ENCODE assay signal across 16 mouse cellular contexts in the genomic region with DNA sequence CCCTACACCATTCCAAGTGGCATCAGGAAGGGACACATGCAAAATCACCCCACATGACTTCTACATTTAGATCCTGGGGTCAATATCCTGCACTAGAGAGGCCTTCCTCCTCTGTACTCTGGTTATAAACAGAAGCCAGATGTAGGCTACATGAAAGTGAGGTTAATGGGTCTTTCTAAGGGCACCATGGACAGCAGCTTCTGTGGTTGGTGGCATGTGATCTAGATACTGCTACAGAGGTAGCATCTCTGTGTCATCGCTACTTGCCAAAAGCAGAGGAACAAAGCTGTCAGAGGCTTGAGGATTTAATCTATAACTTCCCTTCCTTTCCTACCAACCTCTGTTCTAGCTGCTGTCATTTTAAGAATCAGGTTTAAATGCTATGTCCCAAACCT.
DNase-seq lines count a peak whose midpoint lies in the region; ATAC-seq and TF ChIP-seq lines count a peak whose summit lies in the region.
"Had no signal": no experiment of that assay in that cellular context is flagged by ENCODE, and none has a peak within 500 bp of the region (broad histone marks: within the 10 kb centered on the region; RNA-seq: fewer than 3 reads in every experiment).

No protein-coding gene starts in this region.

- peaks cover 7% of the 10 kb centered on the region for H3K4me1 ChIP-seq in hindbrain, embryonic 15.5 days (replicated peaks)
- H3K4me1 ChIP-seq in hindbrain, embryonic 12.5 days, result no peaks in the 10 kb centered on the region
- H3K4me1 ChIP-seq in midbrain, embryonic 16.5 days (ENCODE audit: control insufficient read depth, insufficient read depth, low read length), result peaks cover 3% of the 10 kb centered on the region
- H3K4me1 ChIP-seq in midbrain, postnatal 0 days (ENCODE audit: insufficient read depth, low read length), result 0 out of 2 replicates have a peak, but pooled peaks cover 3% of the 10 kb centered on the region
- H3K4me1 ChIP-seq in MEL (ENCODE audit: control insufficient read depth in 1 of 2, insufficient read depth in 2 of 2, low read length in 2 of 2), result peaks cover 0 to 6% of the 10 kb centered on the region in 2 experiments; a peak in 2 of 4 replicates
- H3K4me1 ChIP-seq: embryonic facial prominence, embryonic 12.5 days; heart, embryonic 10.5 days; heart, embryonic 15.5 days; liver, embryonic 15.5 days had no signal

- H3K4me2 ChIP-seq in hindbrain, embryonic 15.5 days, result no peak overlapping the region
- no peak overlapping the region for H3K4me2 ChIP-seq in hindbrain, embryonic 12.5 days (replicated peaks)
- H3K4me2 ChIP-seq in midbrain, embryonic 16.5 days (ENCODE audit: low read length), result no peak overlapping the region
- no peak overlapping the region for H3K4me2 ChIP-seq in midbrain, postnatal 0 days (ENCODE audit: low read depth, low read length, poor library complexity, severe bottlenecking)
- H3K4me2 ChIP-seq: embryonic facial prominence, embryonic 12.5 days; heart, embryonic 15.5 days; kidney, embryonic 15.5 days; limb, embryonic 12.5 days; liver, embryonic 15.5 days had no signal

- H3K4me3 ChIP-seq in hindbrain, embryonic 15.5 days, result no peak overlapping the region
- no peak overlapping the region for H3K4me3 ChIP-seq in hindbrain, embryonic 12.5 days
- no peak overlapping the region for H3K4me3 ChIP-seq in midbrain, embryonic 16.5 days (ENCODE audit: low read depth, low read length)
- H3K4me3 ChIP-seq in midbrain, postnatal 0 days (ENCODE audit: low read depth, low read length), result no peak overlapping the region
- H3K4me3 ChIP-seq in MEL (ENCODE audit: control insufficient read depth in 1 of 2, insufficient read depth in 1 of 2, low read depth in 2 of 2, low read length in 2 of 2), result no peak overlapping the region
- H3K4me3 ChIP-seq: embryonic facial prominence, embryonic 12.5 days; gastrocnemius, adult 2 months; heart, embryonic 10.5 days; heart, embryonic 15.5 days; kidney, embryonic 15.5 days; limb, embryonic 12.5 days; liver, embryonic 15.5 days; megakaryocyte, embryonic 14.5 days had no signal

- no peaks in the 10 kb centered on the region for H3K9me3 ChIP-seq in hindbrain, embryonic 15.5 days
- H3K9me3 ChIP-seq in hindbrain, embryonic 12.5 days (replicated peaks), result no peaks in the 10 kb centered on the region
- no peaks in the 10 kb centered on the region for H3K9me3 ChIP-seq in midbrain, embryonic 16.5 days (replicated peaks; ENCODE audit: control insufficient read depth, low read length, poor library complexity, severe bottlenecking)
- no peaks in the 10 kb centered on the region for H3K9me3 ChIP-seq in midbrain, postnatal 0 days (ENCODE audit: low read length)
- no peaks in the 10 kb centered on the region for H3K9me3 ChIP-seq in MEL (replicated peaks; ENCODE audit: insufficient read depth, low read length)
- H3K9me3 ChIP-seq: embryonic facial prominence, embryonic 12.5 days; G1E; heart, embryonic 10.5 days; heart, embryonic 15.5 days; kidney, embryonic 15.5 days; limb, embryonic 12.5 days; liver, embryonic 15.5 days; megakaryocyte, embryonic 14.5 days had no signal

- no peaks in the 10 kb centered on the region for H3K27me3 ChIP-seq in hindbrain, embryonic 15.5 days
- H3K27me3 ChIP-seq in hindbrain, embryonic 12.5 days, result no peaks in the 10 kb centered on the region; the same call in 1 of the 2 replicates
- H3K27me3 ChIP-seq in midbrain, embryonic 16.5 days (ENCODE audit: control insufficient read depth, insufficient read depth, low read depth, low read length), result no peaks in the 10 kb centered on the region
- no peaks in the 10 kb centered on the region for H3K27me3 ChIP-seq in midbrain, postnatal 0 days (ENCODE audit: insufficient read depth, low read length)
- H3K27me3 ChIP-seq in MEL (ENCODE audit: control insufficient read depth in 1 of 2, insufficient read depth in 2 of 2, low read length in 2 of 2), result no peaks in the 10 kb centered on the region
- H3K27me3 ChIP-seq: embryonic facial prominence, embryonic 12.5 days; heart, embryonic 15.5 days; kidney, embryonic 15.5 days; limb, embryonic 12.5 days; liver, embryonic 15.5 days had no signal

- no peak for TF ChIP-seq POLR2A in MEL (IDR thresholded peaks at IDR 0.05; ENCODE audit: control insufficient read depth in 1 of 2, insufficient read depth in 1 of 2, low read depth in 1 of 2, low read length in 2 of 2, poor library complexity in 1 of 2)

- no peak for DNase-seq in midbrain, postnatal 0 days (ENCODE audit: low spot score)
- peak; percentile 46 for DNase-seq in MEL (ENCODE audit: low read depth, low spot score)

- no peak for TF ChIP-seq RAD21 in MEL (IDR thresholded peaks at IDR 0.05; ENCODE audit: low read depth, low read length)

- ATAC-seq in hindbrain, embryonic 15.5 days (ENCODE audit: low FRiP score, low read depth), result peak; percentile 13; the same call in 1 of the 2 replicates
- no peak for ATAC-seq in hindbrain, embryonic 12.5 days (ENCODE audit: low FRiP score)
- ATAC-seq in midbrain, embryonic 16.5 days, result 0 out of 2 replicates have a peak, but pooled peaks have one; percentile 54
- ATAC-seq in midbrain, postnatal 0 days (ENCODE audit: low FRiP score), result no peak
- ATAC-seq in megakaryocyte progenitor cell, adult 5-6 weeks (replicated peaks; ENCODE audit: poor library complexity), result peak; percentile 37; the same call in 1 of the 2 replicates
- ATAC-seq in cerebellum, adult (ENCODE audit: insufficient number of reproducible peaks, low FRiP score, low TSS enrichment), result no peak

- no peak for TF ChIP-seq CTCF in midbrain, postnatal 0 days (IDR thresholded peaks at IDR 0.05)
- no peak for TF ChIP-seq CTCF in MEL (IDR thresholded peaks at IDR 0.05 in 2 of 3, conservative IDR thresholded peaks at IDR 0.05 in 1 of 3; ENCODE audit: control insufficient read depth in 1 of 3, insufficient read depth in 1 of 3, low read depth in 2 of 3, low read length in 3 of 3, poor library complexity in 1 of 3, severe bottlenecking in 1 of 3)

- H3K27ac ChIP-seq in hindbrain, embryonic 15.5 days (replicated peaks), result no peak overlapping the region
- no peak overlapping the region for H3K27ac ChIP-seq in hindbrain, embryonic 12.5 days
- H3K27ac ChIP-seq in midbrain, embryonic 16.5 days (ENCODE audit: low read length), result no peak overlapping the region
- H3K27ac ChIP-seq in midbrain, postnatal 0 days (ENCODE audit: low read depth, low read length), result no peak overlapping the region
- no peak overlapping the region for H3K27ac ChIP-seq in MEL (ENCODE audit: control insufficient read depth, low read depth, low read length)
- H3K27ac ChIP-seq: embryonic facial prominence, embryonic 12.5 days; gastrocnemius, adult 2 months; heart, embryonic 10.5 days; heart, embryonic 15.5 days; kidney, embryonic 15.5 days; limb, embryonic 12.5 days; liver, embryonic 15.5 days had no signal

- H3K9ac ChIP-seq in hindbrain, embryonic 15.5 days, result no peak overlapping the region
- no peak overlapping the region for H3K9ac ChIP-seq in hindbrain, embryonic 12.5 days
- H3K9ac ChIP-seq in midbrain, embryonic 16.5 days (ENCODE audit: low read depth, low read length), result no peak overlapping the region
- H3K9ac ChIP-seq in midbrain, postnatal 0 days (replicated peaks; ENCODE audit: low read length, poor library complexity, severe bottlenecking), result no peak overlapping the region
- no peak overlapping the region for H3K9ac ChIP-seq in MEL (ENCODE audit: control insufficient read depth, low read depth, low read length, poor library complexity, severe bottlenecking)
- H3K9ac ChIP-seq: embryonic facial prominence, embryonic 12.5 days; heart, embryonic 15.5 days; kidney, embryonic 15.5 days; limb, embryonic 12.5 days; liver, embryonic 15.5 days had no signal

- WGBS in hindbrain, embryonic 15.5 days, result 92% methylated on average over 1 of the region's 1 CpGs
- WGBS in hindbrain, embryonic 12.5 days, result 94% methylated on average over 1 of the region's 1 CpGs
- WGBS in midbrain, embryonic 16.5 days, result 93% methylated on average over 1 of the region's 1 CpGs
- WGBS in midbrain, postnatal 0 days, result 97% methylated on average over 1 of the region's 1 CpGs

- H3K36me3 ChIP-seq in hindbrain, embryonic 15.5 days, result no peaks in the 10 kb centered on the region
- no peaks in the 10 kb centered on the region for H3K36me3 ChIP-seq in hindbrain, embryonic 12.5 days
- H3K36me3 ChIP-seq in midbrain, embryonic 16.5 days (ENCODE audit: control insufficient read depth, insufficient read depth, low read length), result no peaks in the 10 kb centered on the region
- H3K36me3 ChIP-seq in midbrain, postnatal 0 days (ENCODE audit: insufficient read depth, low read length), result no peaks in the 10 kb centered on the region
- peaks cover 0 to 3% of the 10 kb centered on the region in 2 experiments; a peak in 2 of 4 replicates for H3K36me3 ChIP-seq in MEL (ENCODE audit: control insufficient read depth in 1 of 2, insufficient read depth in 2 of 2, low read length in 2 of 2)
- H3K36me3 ChIP-seq: embryonic facial prominence, embryonic 12.5 days; G1E; heart, embryonic 10.5 days; heart, embryonic 15.5 days; kidney, embryonic 15.5 days; limb, embryonic 12.5 days; liver, embryonic 15.5 days had no signal

- H3K79me2 ChIP-seq in MEL (ENCODE audit: control insufficient read depth, insufficient read depth, low read length, poor library complexity), result no peaks in the 10 kb centered on the region

- TF ChIP-seq EP300 in MEL (IDR thresholded peaks at IDR 0.05; ENCODE audit: low read depth in 1 of 2, low read length in 2 of 2), result no peak

TF ChIP-seq in MEL, 35 proteins besides CTCF, POLR2A, EP300 and RAD21:
- TF ChIP-seq MEF2A (IDR thresholded peaks at IDR 0.05; ENCODE audit: extremely low read depth, insufficient replicate concordance, low read depth, low read length, poor library complexity, severe bottlenecking) (no peak), E2F4 (IDR thresholded peaks at IDR 0.05; ENCODE audit: borderline replicate concordance, low read depth, low read length) (no peak), USF1 (IDR thresholded peaks at IDR 0.05; ENCODE audit: low read depth, low read length) (peak; percentile 42; the same call in 1 of the 2 replicates), MXI1 (IDR thresholded peaks at IDR 0.05; ENCODE audit: low read depth, low read length) (peak; percentile 27; the same call in 1 of the 2 replicates)

Comparison
In these comparisons a context has a peak if more than half of its experiments do, and no peak if none do; other contexts are left out.
1. ATAC-seq: peak in hindbrain, embryonic 15.5 days (single experiment), midbrain, embryonic 16.5 days (single experiment) and megakaryocyte progenitor cell, adult 5-6 weeks (single experiment); none in hindbrain, embryonic 12.5 days (single experiment), midbrain, postnatal 0 days (single experiment) and cerebellum, adult (single experiment).